In genomic region chr2:80314854-80315241, GRCm38 (mm10) we compare ENCODE assay signal across 9 mouse cellular contexts. TPM values are rescaled to one million over a fixed set of nuclear protein-coding genes. Genes with fewer than 3 reads are reported as not detected.
DNase-seq lines count a peak whose midpoint lies in the region; ATAC-seq and TF ChIP-seq lines count a peak whose summit lies in the region.
"Had no signal": no experiment of that assay in that cellular context is flagged by ENCODE, and none has a peak within 500 bp of the region (broad histone marks: within the 10 kb centered on the region; RNA-seq: fewer than 3 reads in every experiment).

No protein-coding gene starts in this region.

- peak overlapping the region; percentile 87 for H3K27ac ChIP-seq in heart, embryonic 16.5 days (ENCODE audit: low read length)
- peak overlapping the region; percentile 91 for H3K27ac ChIP-seq in hindbrain, postnatal 0 days
- H3K27ac ChIP-seq in midbrain, embryonic 16.5 days (ENCODE audit: low read length) = peak overlapping the region; percentile 95

- peaks cover 8% of the 10 kb centered on the region for H3K4me1 ChIP-seq in heart, embryonic 16.5 days (ENCODE audit: control insufficient read depth, insufficient read depth, low read length)
- no peaks in the 10 kb centered on the region for H3K4me1 ChIP-seq in hindbrain, postnatal 0 days (ENCODE audit: insufficient read depth, low read length)
- peaks cover 9% of the 10 kb centered on the region for H3K4me1 ChIP-seq in midbrain, embryonic 16.5 days (ENCODE audit: control insufficient read depth, insufficient read depth, low read length)

- H3K4me3 ChIP-seq in heart, embryonic 16.5 days (ENCODE audit: low read length) = peak overlapping the region; percentile 89
- peak overlapping the region; percentile 90 for H3K4me3 ChIP-seq in hindbrain, postnatal 0 days (ENCODE audit: low read length)
- peak overlapping the region; percentile 87 for H3K4me3 ChIP-seq in midbrain, embryonic 16.5 days (ENCODE audit: low read depth, low read length)

- 34% methylated on average over 7 of the region's 7 CpGs for WGBS in heart, embryonic 16.5 days
- 32% methylated on average over 7 of the region's 7 CpGs for WGBS in hindbrain, postnatal 0 days
- WGBS in midbrain, embryonic 16.5 days = 47% methylated on average over 7 of the region's 7 CpGs

- H3K9me3 ChIP-seq in heart, embryonic 16.5 days (replicated peaks; ENCODE audit: control insufficient read depth, low read length) = no peaks in the 10 kb centered on the region
- no peaks in the 10 kb centered on the region for H3K9me3 ChIP-seq in hindbrain, postnatal 0 days (ENCODE audit: low read length)
- H3K9me3 ChIP-seq in midbrain, embryonic 16.5 days (replicated peaks; ENCODE audit: control insufficient read depth, low read length, poor library complexity, severe bottlenecking) = no peaks in the 10 kb centered on the region

- ATAC-seq in heart, embryonic 16.5 days (replicated peaks; ENCODE audit: extremely low read depth, insufficient read depth, low FRiP score) = no peak
- ATAC-seq in hindbrain, postnatal 0 days = peak; percentile 24
- ATAC-seq in midbrain, embryonic 16.5 days = peak; percentile 29; the same call in 1 of the 2 replicates

- no peak for DNase-seq in heart, adult 11 months
- DNase-seq in c-Kit-positive CD71-positive TER-119-negative erythroid progenitor cells, embryonic 14.5 days (ENCODE audit: low read depth) = peak; percentile 15
- no peak for DNase-seq in hindbrain, postnatal 0 days (ENCODE audit: low spot score)
- DNase-seq in spleen, adult 18-20 months = no peak
- no peak for DNase-seq in thymus, postnatal 4 days
- DNase-seq in cerebellum, adult 18-20 months = no peak

- TF ChIP-seq CTCF in hindbrain, postnatal 0 days (IDR thresholded peaks at IDR 0.05; ENCODE audit: low read depth) = no peak

- peak overlapping the region; percentile 84 for H3K4me2 ChIP-seq in heart, embryonic 16.5 days (ENCODE audit: low read depth, low read length)
- H3K4me2 ChIP-seq in hindbrain, postnatal 0 days (ENCODE audit: low read depth, low read length) = peak overlapping the region; percentile 80
- H3K4me2 ChIP-seq in midbrain, embryonic 16.5 days (ENCODE audit: low read length) = peak overlapping the region; percentile 58

- peak overlapping the region; percentile 93 for H3K9ac ChIP-seq in heart, embryonic 16.5 days (ENCODE audit: low read length)
- H3K9ac ChIP-seq in hindbrain, postnatal 0 days (replicated peaks; ENCODE audit: low read length) = peak overlapping the region; percentile 97; the same call in 1 of the 2 replicates
- peak overlapping the region; percentile 96 for H3K9ac ChIP-seq in midbrain, embryonic 16.5 days (ENCODE audit: low read depth, low read length)

- H3K36me3 ChIP-seq in heart, embryonic 16.5 days (ENCODE audit: control insufficient read depth, insufficient read depth) = peaks cover 2% of the 10 kb centered on the region
- H3K36me3 ChIP-seq in hindbrain, postnatal 0 days (ENCODE audit: insufficient read depth, low read length) = no peaks in the 10 kb centered on the region
- peaks cover 4% of the 10 kb centered on the region for H3K36me3 ChIP-seq in midbrain, embryonic 16.5 days (ENCODE audit: control insufficient read depth, insufficient read depth, low read length)

- no peaks in the 10 kb centered on the region; the same call in 1 of the 2 replicates for H3K27me3 ChIP-seq in heart, embryonic 16.5 days (ENCODE audit: control insufficient read depth, insufficient read depth, low read length)
- no peaks in the 10 kb centered on the region for H3K27me3 ChIP-seq in hindbrain, postnatal 0 days (ENCODE audit: insufficient read depth, low read length)
- H3K27me3 ChIP-seq in midbrain, embryonic 16.5 days (ENCODE audit: control insufficient read depth, insufficient read depth, low read depth, low read length) = no peaks in the 10 kb centered on the region

RNA-seq across cellular contexts. Expression of gene Dnajc10, which starts 0.4 kb away (rescaled TPM):
- polyA plus RNA-seq in heart, embryonic 16.5 days (2015; fragmentation: Nextera tagmentation; extraction: Ambion mirVana) = 48.5 and 49.1 TPM in 2 replicates
- total RNA-seq in hindbrain, postnatal 0 days (2014; rRNA removed) = 51.8 and 58.2 TPM in 2 replicates
- polyA plus RNA-seq in hindbrain, postnatal 0 days (2015; fragmentation: Nextera tagmentation; extraction: Ambion mirVana) = 63.4 and 66.6 TPM in 2 replicates
- polyA plus RNA-seq in midbrain, embryonic 16.5 days (2015; fragmentation: Nextera tagmentation; extraction: Ambion mirVana) = 64.7 and 69.4 TPM in 2 replicates

RNA-seq across cellular contexts. Expression of gene Prdx6b, which starts 22.6 kb away (rescaled TPM):
- 0.11 TPM in 1 of 2 replicates, not detected in the other for polyA plus RNA-seq in heart, embryonic 16.5 days (2015; fragmentation: Nextera tagmentation; extraction: Ambion mirVana)
- total RNA-seq in hindbrain, postnatal 0 days (2014; rRNA removed) = not detected in 2 replicates
- polyA plus RNA-seq in hindbrain, postnatal 0 days (2015; fragmentation: Nextera tagmentation; extraction: Ambion mirVana) = not detected in 2 replicates
- not detected in 2 replicates for polyA plus RNA-seq in midbrain, embryonic 16.5 days (2015; fragmentation: Nextera tagmentation; extraction: Ambion mirVana)
- polyA plus RNA-seq: thymus, adult 2 months had no signal
